Mouse (Mus musculus) hindbrain, embryonic 13.5 days (tissue): ENCODE results near the gene Tpi1. TPM values are rescaled to one million over a fixed set of nuclear protein-coding genes. Genes with fewer than 3 reads are reported as not detected.

Experiments
- ATAC-seq: fragments of 200-750 bp; cut with Nextera tagmentation; 2 replicates; pipeline ENCODE4 v1.8.0; 2017; ENCODE audit warnings: moderate TSS enrichment; ENCODE audit not compliant: low FRiP score
- H3K27ac ChIP-seq: fragments of 300-500 bp; sonication (generic); 2 replicates; pipeline ENCODE4 v1.5.1; 2015; ENCODE audit warnings: inconsistent platforms, mild to moderate bottlenecking, moderate library complexity
- H3K27me3 ChIP-seq: fragments of 300-500 bp; sonication (generic); 2 replicates; pipeline ENCODE4 v1.6.1; 2015; ENCODE audit warnings: mild to moderate bottlenecking, inconsistent platforms
- H3K36me3 ChIP-seq: fragments of 300-500 bp; sonication (generic); 2 replicates; pipeline ENCODE4 v1.6.1; 2015; ENCODE audit warnings: mild to moderate bottlenecking, inconsistent platforms
- H3K4me1 ChIP-seq: fragments of 300-500 bp; sonication (generic); replicated peaks from 2 replicates; pipeline ENCODE4 v1.6.1; 2015; ENCODE audit warnings: inconsistent platforms
- H3K4me2 ChIP-seq: fragments of 300-500 bp; sonication (generic); 2 replicates; pipeline ENCODE4 v1.6.1; 2015; ENCODE audit warnings: inconsistent platforms, mild to moderate bottlenecking, moderate library complexity
- H3K4me3 ChIP-seq: fragments of 300-500 bp; sonication (generic); 2 replicates; pipeline ENCODE4 v1.5.1; 2015; ENCODE audit warnings: mild to moderate bottlenecking, inconsistent platforms
- H3K9ac ChIP-seq: fragments of 300-500 bp; sonication (generic); 2 replicates; pipeline ENCODE4 v1.6.1; 2015; ENCODE audit warnings: mild to moderate bottlenecking, inconsistent platforms
- H3K9me3 ChIP-seq: fragments of 300-500 bp; sonication (generic); 2 replicates; pipeline ENCODE4 v1.6.1; 2016; ENCODE audit warnings: inconsistent platforms
- WGBS: fragments of 180-500 bp; shearing (Covaris S2); methylation state at CpG from one replicate; pipeline ENCODE4 v1.1.7; 2015; 5-methylcytosine and 5-hydroxymethylcytosine counted together
- polyA plus RNA-seq: library from polyadenylated mRNA; unstranded; fragments of >200 nt; fragmentation: Nextera tagmentation; extraction: Ambion mirVana; gene quantifications from 2 replicates; pipeline ENCODE4 v1.2.1, GENCODE M21; 2015

Tpi1 gene
- polyA plus RNA-seq = 361 and 374 TPM in 2 replicates

GRCm38 (mm10) chr6:124813933-124814332, at the start of gene Tpi1:
TSS of gene Tpi1 (minus strand) at chr6:124814296.
- H3K27me3 ChIP-seq = no peaks in the 10 kb centered on the region
- peak within 1 kb of the TSS; percentile 81 for H3K4me2 ChIP-seq
- H3K9me3 ChIP-seq = no peaks in the 10 kb centered on the region
- H3K9ac ChIP-seq = peak within 1 kb of the TSS; percentile 86
- H3K4me3 ChIP-seq = peak within 1 kb of the TSS; percentile 59
- WGBS = under 1% methylated on average over 22 of the region's 22 CpGs
- H3K27ac ChIP-seq = peak within 1 kb of the TSS; percentile 88
- H3K36me3 ChIP-seq = peaks cover 55% of the 10 kb centered on the region
- peak; percentile 84 for ATAC-seq
- H3K4me1 ChIP-seq = peaks cover 48% of the 10 kb centered on the region

DNA sequence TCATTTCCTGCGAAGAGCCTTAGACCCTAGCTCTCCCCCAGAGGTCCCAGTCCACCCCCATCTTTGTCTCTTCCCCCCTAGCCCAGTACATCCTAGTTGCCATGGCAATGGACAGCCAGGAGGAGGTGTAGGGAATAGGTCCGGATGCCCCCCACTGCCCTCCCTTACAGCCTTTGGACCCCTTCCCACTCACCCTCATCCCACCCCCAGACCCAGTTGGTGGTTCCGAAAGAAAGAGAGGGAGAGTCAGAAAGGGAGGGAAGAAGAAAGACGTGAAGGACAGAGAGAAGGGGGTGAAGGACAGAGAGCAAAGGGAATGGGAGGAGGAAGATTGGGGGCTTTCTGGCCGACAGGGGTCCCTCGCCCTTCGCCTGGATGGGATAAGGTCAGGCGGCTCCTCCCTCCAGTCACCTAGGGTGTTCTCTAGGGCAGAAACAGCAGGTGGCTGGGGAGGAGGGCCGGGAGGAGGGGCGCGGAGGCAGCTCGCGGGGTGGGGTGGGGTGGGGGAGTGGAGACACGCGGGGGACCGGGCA, 49.1 kb upstream of the Tpi1 start:
- WGBS = 0% methylated on average over 11 of the region's 16 CpGs
- H3K9ac ChIP-seq = peak overlapping the region; percentile 89
- H3K4me2 ChIP-seq = peak overlapping the region; percentile 73
- peak overlapping the region; percentile 67 for H3K4me3 ChIP-seq
- no peaks in the 10 kb centered on the region for H3K9me3 ChIP-seq
- peaks cover 83% of the 10 kb centered on the region for H3K4me1 ChIP-seq
- peaks cover 4% of the 10 kb centered on the region for H3K27me3 ChIP-seq
- H3K27ac ChIP-seq = peak overlapping the region; percentile 95
- ATAC-seq = peak; percentile 30
- H3K36me3 ChIP-seq = peaks cover 11% of the 10 kb centered on the region

DNA sequence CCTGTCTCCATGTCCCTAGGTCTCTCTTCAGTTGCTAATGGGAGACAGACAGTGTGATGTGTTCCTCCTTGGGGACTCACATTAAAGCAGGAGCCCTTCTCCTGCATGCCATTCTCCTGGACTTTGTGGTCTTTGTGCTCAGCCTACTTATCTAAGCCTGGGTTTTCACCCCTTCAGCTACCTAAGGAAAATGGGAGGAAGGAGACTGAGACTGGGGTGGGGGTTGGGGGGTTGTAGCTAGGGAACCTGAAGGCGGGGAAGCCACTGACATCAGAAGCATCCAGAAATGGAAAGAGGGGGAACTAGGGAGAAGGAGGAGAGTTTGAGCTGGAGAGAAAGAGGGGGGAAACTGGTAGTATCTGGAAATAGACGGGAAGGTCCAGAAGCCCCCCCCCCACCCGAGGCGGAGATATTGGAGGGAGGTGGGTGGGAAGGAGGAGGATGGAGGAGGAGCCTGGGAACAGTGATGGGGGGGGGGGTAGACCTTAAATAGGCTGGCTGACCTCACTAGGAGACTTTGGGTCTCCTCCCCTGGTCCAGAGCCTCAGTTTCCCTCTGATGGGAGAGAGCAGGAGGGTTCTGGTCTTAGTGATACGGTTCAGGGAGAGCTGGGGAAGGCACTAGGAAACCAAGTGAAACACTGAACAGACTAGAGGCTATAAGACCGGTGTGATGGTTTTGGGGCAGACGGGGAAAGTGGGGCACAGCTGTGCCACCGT, 48.5 kb upstream of the Tpi1 start:
- H3K36me3 ChIP-seq = peaks cover 11% of the 10 kb centered on the region
- ATAC-seq = no peak; the same call in 1 of the 2 replicates
- H3K27me3 ChIP-seq = peaks cover 2% of the 10 kb centered on the region
- 11% methylated on average over 8 of the region's 8 CpGs for WGBS
- H3K9ac ChIP-seq = peak overlapping the region; percentile 89
- H3K4me3 ChIP-seq = peak overlapping the region; percentile 67
- peak overlapping the region; percentile 95 for H3K27ac ChIP-seq
- no peaks in the 10 kb centered on the region for H3K9me3 ChIP-seq
- peaks cover 89% of the 10 kb centered on the region for H3K4me1 ChIP-seq
- H3K4me2 ChIP-seq = peak overlapping the region; percentile 73

DNA sequence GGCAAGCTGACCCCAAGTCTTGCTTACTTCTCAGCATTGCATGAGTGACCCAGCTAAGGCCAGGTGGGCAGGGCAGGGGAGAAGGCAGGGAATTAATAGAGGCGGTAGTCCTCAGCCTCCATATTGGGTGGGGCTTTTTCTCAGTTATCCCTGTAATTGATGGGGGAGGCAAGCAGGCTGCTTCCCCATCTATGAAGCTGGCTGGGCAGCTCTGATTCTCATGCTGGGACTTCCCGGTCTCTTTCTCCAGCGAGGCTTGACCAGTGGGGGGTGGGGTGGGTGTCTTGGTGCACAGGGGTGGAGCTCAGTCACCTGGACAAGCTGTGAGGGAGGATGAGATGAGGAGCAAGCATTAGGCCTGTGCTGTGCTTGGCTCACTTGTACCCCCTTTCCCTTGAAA, 47.7 kb upstream of the Tpi1 start:
- ATAC-seq = no peak
- peak overlapping the region; percentile 67 for H3K4me3 ChIP-seq
- H3K36me3 ChIP-seq = peaks cover 11% of the 10 kb centered on the region
- WGBS = 27% methylated on average over 3 of the region's 3 CpGs
- H3K4me1 ChIP-seq = peaks cover 89% of the 10 kb centered on the region
- peak overlapping the region; percentile 89 for H3K9ac ChIP-seq
- peak overlapping the region; percentile 73 for H3K4me2 ChIP-seq
- H3K27ac ChIP-seq = peak overlapping the region; percentile 95
- H3K27me3 ChIP-seq = no peaks in the 10 kb centered on the region; the same call in 1 of the 2 replicates
- no peaks in the 10 kb centered on the region for H3K9me3 ChIP-seq

DNA sequence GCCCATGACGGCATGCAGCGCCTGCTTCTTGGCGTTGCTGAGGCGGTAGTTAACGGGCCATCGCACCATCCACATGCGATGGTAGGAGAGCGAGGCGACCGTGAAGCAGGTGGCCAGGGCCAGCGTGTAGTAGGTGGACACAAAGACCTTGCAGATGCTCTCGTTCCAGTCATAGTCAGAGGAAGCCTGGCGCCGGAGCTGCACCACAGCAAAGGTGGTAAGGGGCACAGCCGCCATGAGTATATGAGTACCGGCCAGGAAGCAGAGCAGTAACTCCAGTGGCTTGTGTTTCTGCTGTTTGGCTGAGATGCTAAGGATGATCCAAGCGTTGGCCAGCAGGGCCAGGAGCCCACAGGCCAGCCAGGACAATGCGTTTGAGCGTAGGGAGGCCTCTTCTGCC, 47.2 kb upstream of the Tpi1 start:
- Histone ChIP-seq H3K9me3 (no peaks in the 10 kb centered on the region), H3K27ac (peak overlapping the region; percentile 95), H3K27me3 (no peaks in the 10 kb centered on the region; the same call in 1 of the 2 replicates), H3K9ac (peak overlapping the region; percentile 89), H3K4me2 (peak overlapping the region; percentile 73), H3K36me3 (peaks cover 11% of the 10 kb centered on the region), H3K4me3 (peak overlapping the region; percentile 67), H3K4me1 (peaks cover 90% of the 10 kb centered on the region)
- ATAC-seq = no peak
- WGBS = 80% methylated on average over 19 of the region's 19 CpGs

GRCm38 (mm10) chr6:124860511-124860910, 46.4 kb upstream of the Tpi1 start:
- Histone ChIP-seq H3K9me3 (no peaks in the 10 kb centered on the region), H3K4me2 (peak overlapping the region; percentile 44), H3K27me3 (no peaks in the 10 kb centered on the region; the same call in 1 of the 2 replicates), H3K4me1 (peaks cover 90% of the 10 kb centered on the region), H3K36me3 (peaks cover 11% of the 10 kb centered on the region), H3K9ac (peak overlapping the region; percentile 89), H3K27ac (peak overlapping the region; percentile 95), H3K4me3 (no peak overlapping the region; the same call in 1 of the 2 replicates)
- WGBS = 80% methylated on average over 9 of the region's 9 CpGs
- no peak for ATAC-seq

GRCm38 (mm10) chr6:124859725-124860124, 45.6 kb upstream of the Tpi1 start:
- WGBS = 6% methylated on average over 12 of the region's 12 CpGs
- H3K4me1 ChIP-seq = peaks cover 88% of the 10 kb centered on the region
- no peaks in the 10 kb centered on the region for H3K9me3 ChIP-seq
- H3K36me3 ChIP-seq = peaks cover 11% of the 10 kb centered on the region
- peak overlapping the region; percentile 95 for H3K27ac ChIP-seq
- no peaks in the 10 kb centered on the region; the same call in 1 of the 2 replicates for H3K27me3 ChIP-seq
- peak overlapping the region; percentile 44 for H3K4me2 ChIP-seq
- H3K9ac ChIP-seq = peak overlapping the region; percentile 89
- peak overlapping the region; percentile 20 for H3K4me3 ChIP-seq
- no peak for ATAC-seq

DNA sequence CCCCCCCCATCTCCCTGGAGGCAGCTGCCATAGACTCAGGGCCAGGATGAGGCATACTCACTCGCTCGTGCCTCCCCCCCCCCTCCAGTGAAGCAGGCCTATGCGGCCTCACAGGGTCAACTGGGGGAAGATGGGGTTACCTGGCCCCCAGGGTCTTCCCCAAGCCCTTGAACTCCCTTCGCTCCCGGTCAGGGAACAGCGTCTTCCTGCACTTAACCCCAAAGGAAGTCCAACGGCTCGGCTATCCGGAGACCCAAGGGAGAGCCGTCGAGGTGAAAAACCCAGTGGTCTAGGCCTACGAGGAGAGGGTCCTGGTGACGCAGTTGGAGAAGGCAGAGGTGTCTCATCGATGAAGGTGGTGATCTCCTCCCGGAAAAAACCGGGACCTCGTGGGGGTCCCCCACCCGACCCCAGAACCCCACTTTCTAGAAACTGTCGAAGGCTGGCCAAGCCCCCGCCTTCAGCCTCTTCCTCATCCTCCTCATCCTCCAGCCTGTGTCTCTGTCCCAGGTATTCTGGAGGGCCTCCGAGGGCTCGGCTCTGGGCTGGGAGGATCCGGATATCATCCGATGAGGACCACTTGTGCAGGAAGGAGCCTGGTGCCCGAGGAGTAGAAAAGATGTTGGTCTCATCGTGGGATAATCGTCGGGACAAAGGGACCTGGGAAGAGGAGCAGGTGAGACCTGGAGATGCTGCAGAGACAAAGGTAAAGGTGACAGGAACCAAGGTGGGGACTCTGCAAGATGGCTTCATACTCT, 44.6 kb upstream of the Tpi1 start:
- WGBS = 79% methylated on average over 28 of the region's 28 CpGs
- H3K9me3 ChIP-seq = no peaks in the 10 kb centered on the region
- H3K36me3 ChIP-seq = peaks cover 12% of the 10 kb centered on the region
- no peak for ATAC-seq
- H3K4me1 ChIP-seq = peaks cover 80% of the 10 kb centered on the region
- no peaks in the 10 kb centered on the region; the same call in 1 of the 2 replicates for H3K27me3 ChIP-seq
- H3K4me3 ChIP-seq = no peak overlapping the region
- H3K27ac ChIP-seq = peak overlapping the region; percentile 99
- H3K4me2 ChIP-seq = peak overlapping the region; percentile 77; the same call in 1 of the 2 replicates
- H3K9ac ChIP-seq = peak overlapping the region; percentile 89

DNA sequence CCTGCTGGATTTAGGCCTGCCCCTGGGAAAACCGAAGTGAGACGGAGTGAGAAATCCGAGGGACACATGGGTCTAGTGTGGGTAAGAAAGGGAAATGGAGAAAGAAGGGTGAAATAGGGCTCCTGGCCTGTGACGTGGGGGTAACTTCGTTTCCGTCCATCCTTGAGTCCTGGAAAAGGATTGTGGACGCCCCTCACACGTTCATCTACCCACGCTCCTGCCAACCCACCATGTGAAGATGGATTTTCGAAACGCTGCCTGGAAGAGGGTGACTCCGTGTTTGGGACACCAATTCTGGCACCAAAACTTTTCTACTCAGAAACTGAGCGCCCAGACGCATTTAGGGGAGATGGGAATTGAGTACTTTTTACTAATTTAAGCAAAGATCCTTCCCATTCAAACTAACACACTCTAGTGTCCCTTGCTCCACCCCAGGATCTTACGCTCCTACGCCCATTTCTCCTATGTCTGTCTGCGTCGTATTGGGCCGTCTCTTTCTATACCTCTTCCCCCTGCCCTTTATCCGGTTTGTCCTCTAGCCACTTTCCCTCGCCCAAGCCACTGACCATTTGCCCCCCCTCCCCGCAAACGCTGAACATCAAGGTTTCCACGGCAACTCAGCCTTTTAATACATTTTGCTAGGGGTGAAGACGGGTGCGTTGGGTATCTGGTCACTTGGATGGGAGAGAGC, 43.9 kb upstream of the Tpi1 start:
- Histone ChIP-seq H3K4me3 (peak overlapping the region; percentile 67), H3K27ac (peak overlapping the region; percentile 99), H3K27me3 (no peaks in the 10 kb centered on the region; the same call in 1 of the 2 replicates), H3K9ac (peak overlapping the region; percentile 95), H3K36me3 (peaks cover 20% of the 10 kb centered on the region), H3K9me3 (no peaks in the 10 kb centered on the region), H3K4me1 (peaks cover 75% of the 10 kb centered on the region), H3K4me2 (peak overlapping the region; percentile 77)
- 23% methylated on average over 26 of the region's 26 CpGs for WGBS
- no peak for ATAC-seq

DNA sequence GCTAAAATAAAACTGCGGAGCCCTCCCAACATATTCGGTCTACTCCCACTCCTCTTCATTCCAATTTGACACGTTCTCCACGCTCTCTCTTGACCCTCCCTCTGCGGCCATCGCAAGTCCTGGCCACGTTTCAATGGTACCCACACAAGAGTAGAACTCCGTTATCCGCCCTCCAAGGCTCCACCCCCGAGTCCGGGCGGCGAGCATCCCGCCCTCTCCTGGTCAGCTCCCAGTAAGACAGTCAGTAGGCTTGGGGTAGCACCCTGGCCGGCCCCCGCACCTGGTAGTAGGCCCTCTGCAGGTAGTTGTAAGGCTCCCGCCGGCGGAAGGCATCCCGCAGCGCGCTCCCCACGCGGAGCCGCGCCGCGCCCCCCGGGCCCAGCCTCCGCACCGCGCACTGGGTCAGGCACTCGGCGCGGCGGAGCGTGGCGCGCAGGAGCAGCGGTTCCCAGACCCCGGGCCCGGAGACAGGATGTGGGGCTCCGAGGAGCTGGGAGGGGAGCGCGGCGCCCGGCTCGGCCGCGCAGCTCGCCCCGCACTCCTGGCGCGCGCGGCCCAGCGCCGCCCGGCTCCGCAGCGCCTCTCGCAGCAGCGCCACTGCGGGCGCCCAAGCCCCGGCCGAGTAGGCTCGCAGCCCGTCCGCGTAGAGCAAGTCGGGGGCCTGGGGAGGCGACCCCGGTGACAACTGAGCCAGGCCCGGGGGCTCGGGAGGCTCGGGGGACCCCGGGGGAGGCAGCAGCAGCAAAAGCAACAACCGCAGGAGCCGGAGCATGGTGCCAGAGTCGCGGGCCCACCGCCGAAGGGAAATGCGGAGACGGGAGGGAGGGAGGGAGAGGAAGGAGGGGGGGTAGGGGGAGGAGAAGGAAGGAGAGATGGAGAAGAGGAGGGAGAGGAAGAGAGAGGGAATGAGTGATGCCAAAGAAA, 43.1 kb upstream of the Tpi1 start, which contains the start of gene P3h3:
P3h3 (minus strand) TSS at position 837 of the 924 bp plus-strand sequence.
- under 1% methylated on average over 70 of the region's 86 CpGs for WGBS
- Histone ChIP-seq H3K4me3 (peak within 1 kb of the TSS; percentile 67), H3K4me1 (peaks cover 66% of the 10 kb centered on the region), H3K4me2 (peak within 1 kb of the TSS; percentile 77), H3K27ac (peak within 1 kb of the TSS; percentile 99), H3K9ac (peak within 1 kb of the TSS; percentile 95), H3K27me3 (no peaks in the 10 kb centered on the region; the same call in 1 of the 2 replicates), H3K36me3 (peaks cover 25% of the 10 kb centered on the region), H3K9me3 (no peaks in the 10 kb centered on the region)
- ATAC-seq = peak; percentile 87

- peaks cover 58% of the 10 kb centered on the region for H3K4me1 ChIP-seq
Observed at GRCm38 (mm10) chr6:124856321-124856720, 42.2 kb upstream of the Tpi1 start.

More at GRCm38 (mm10) chr6:124856321-124856720, 42.2 kb upstream of the Tpi1 start:
- ATAC-seq = peak; percentile 69
- H3K4me2 ChIP-seq = peak overlapping the region; percentile 77
- peak overlapping the region; percentile 67 for H3K4me3 ChIP-seq
- H3K27me3 ChIP-seq = no peaks in the 10 kb centered on the region; the same call in 1 of the 2 replicates
- no peaks in the 10 kb centered on the region for H3K9me3 ChIP-seq
- H3K36me3 ChIP-seq = peaks cover 24% of the 10 kb centered on the region
- H3K9ac ChIP-seq = peak overlapping the region; percentile 95
- 6% methylated on average over 14 of the region's 14 CpGs for WGBS
- H3K27ac ChIP-seq = peak overlapping the region; percentile 99
